Mouse (Mus musculus) ES-E14 (cell line): ENCODE results near the gene Tubd1. TPM values are rescaled to one million over a fixed set of nuclear protein-coding genes. Genes with fewer than 3 reads are reported as not detected.
A peak's percentile ranks its signal among the peaks of the same experiment; 100 is the strongest.

Experiments
- DNase-seq: peaks from one replicate; pipeline ENCODE4 v3.0.0-alpha.2; 2013; ENCODE audit warnings: low read depth, low spot score
- H3K27ac ChIP-seq: 2 replicates; pipeline ENCODE4 v1.5.1; 2012; ENCODE audit warnings: low read depth, mild to moderate bottlenecking, low read length, moderate library complexity, mixed read lengths; ENCODE audit not compliant: poor library complexity, insufficient read depth, severe bottlenecking
- H3K36me3 ChIP-seq: 2 replicates; pipeline ENCODE4 v1.6.1; 2012; ENCODE audit warnings: mild to moderate bottlenecking, low read length, moderate library complexity, mixed read lengths; ENCODE audit not compliant: control insufficient read depth, poor library complexity, insufficient read depth, severe bottlenecking
- H3K4me1 ChIP-seq, 2 experiments: fragments of 150-350 bp in 1 of 2; sonication (generic) in 1 of 2; 2 replicates each; pipeline ENCODE4 v1.6.1; 2012; ENCODE audit warnings: low read length in 2 of 2, mild to moderate bottlenecking in 1 of 2, mixed read lengths in 1 of 2; ENCODE audit not compliant: control insufficient read depth in 2 of 2, insufficient read depth in 2 of 2, poor library complexity in 1 of 2
- H3K4me3 ChIP-seq, 2 experiments: fragments of 150-350 bp in 1 of 2; sonication (generic) in 1 of 2; 2 replicates each; pipeline ENCODE4 v1.5.1; 2012; ENCODE audit warnings: low read length in 2 of 2, low read depth in 1 of 2, mild to moderate bottlenecking in 1 of 2, mixed read lengths in 1 of 2; ENCODE audit not compliant: insufficient read depth in 1 of 2, poor library complexity in 1 of 2, severe bottlenecking in 1 of 2
- H3K9ac ChIP-seq: 2 replicates; pipeline ENCODE4 v1.6.1; 2012; ENCODE audit warnings: low read depth, mild to moderate bottlenecking, low read length, mixed read lengths; ENCODE audit not compliant: poor library complexity, insufficient read depth, severe bottlenecking
- H3K9me3 ChIP-seq: fragments of 150-350 bp; sonication (generic); 2 replicates; pipeline ENCODE4 v1.6.1; 2012; ENCODE audit warnings: low read depth, mild to moderate bottlenecking, low read length; ENCODE audit not compliant: control insufficient read depth, insufficient read depth
- CHD2 ChIP-seq: IDR thresholded peaks from 2 replicates; pipeline ENCODE4 v1.6.1; 2014; ENCODE audit warnings: mild to moderate bottlenecking, low read depth, low read length, inconsistent platforms
- HCFC1 ChIP-seq: IDR thresholded peaks from 2 replicates; pipeline ENCODE4 v1.6.1; 2012; ENCODE audit warnings: low read length, inconsistent platforms, borderline replicate concordance; ENCODE audit not compliant: insufficient read depth
- MAFK ChIP-seq: IDR thresholded peaks from 2 replicates; pipeline ENCODE4 v1.6.1; 2014; ENCODE audit warnings: mild to moderate bottlenecking, low read depth, low read length, inconsistent platforms; ENCODE audit not compliant: insufficient read depth
- ZC3H11A ChIP-seq: IDR thresholded peaks from 2 replicates; pipeline ENCODE4 v1.6.1; 2012; ENCODE audit warnings: low read depth, mild to moderate bottlenecking, inconsistent platforms, low read length, borderline replicate concordance
- ZNF384 ChIP-seq: IDR thresholded peaks from 2 replicates; pipeline ENCODE4 v1.6.1; 2012; ENCODE audit warnings: low read depth, low read length, inconsistent platforms
- in situ Hi-C, 2 experiments: fragments of 600-800 bp; cut with MboI; formaldehyde crosslinking; loops; one replicate each; pipeline ENCODE4 v1.15.1; 2025; ENCODE audit warnings: low sequenced_read_pairs in 2 of 2, inconsistent platforms in 1 of 2; ENCODE audit not compliant: unreplicated experiment in 2 of 2
- total RNA-seq: library from RNA; depleted of rRNA; stranded (reverse); fragments of 300-350 nt; gene quantifications from 2 replicates; pipeline ENCODE4 v1.2.3, GENCODE M21; 2012

The Tubd1 gene
- total RNA-seq, 1 experiment: 6.5 TPM

GRCm38 (mm10) chr11:86507334-86507733 is 37.5 kb upstream of the Tubd1 start:
- Histone ChIP-seq H3K4me3 (no peak overlapping the region), H3K36me3 (peaks cover 20% of the 10 kb centered on the region), H3K9ac (no peak overlapping the region), H3K27ac (no peak overlapping the region), H3K9me3 (no peaks in the 10 kb centered on the region), H3K4me1 (peaks cover 0 to 5% of the 10 kb centered on the region in 2 experiments; a peak in 1 of 4 replicates)
- DNase-seq: no peak
- TF ChIP-seq ZC3H11A (no peak), HCFC1 (no peak), MAFK (no peak), ZNF384 (no peak), CHD2 (no peak)
- in situ Hi-C loops: no loop called here

GRCm38 (mm10) chr11:86507991-86508390 is 36.8 kb upstream of the Tubd1 start:
- in situ Hi-C loops: no loop called here
- Histone ChIP-seq H3K4me1 (0 out of 4 replicates have a peak, but pooled peaks cover 0 to 2% of the 10 kb centered on the region in 2 experiments), H3K4me3 (no peak overlapping the region), H3K27ac (peak overlapping the region; percentile 53; the same call in 1 of the 2 replicates), H3K36me3 (peaks cover 20% of the 10 kb centered on the region), H3K9me3 (no peaks in the 10 kb centered on the region), H3K9ac (no peak overlapping the region)
- TF ChIP-seq CHD2 (no peak), HCFC1 (no peak), ZNF384 (no peak), ZC3H11A (no peak), MAFK (no peak)
- DNase-seq: no peak

- Histone ChIP-seq H3K9me3 (no peaks in the 10 kb centered on the region), H3K4me1 (peaks cover 0 to 2% of the 10 kb centered on the region in 2 experiments; a peak in 1 of 4 replicates), H3K9ac (no peak overlapping the region), H3K27ac (no peak overlapping the region), H3K4me3 (no peak overlapping the region), H3K36me3 (peaks cover 21% of the 10 kb centered on the region)
- TF ChIP-seq HCFC1: no peak
- no peak for TF ChIP-seq CHD2
- TF ChIP-seq ZC3H11A: no peak
- no peak for TF ChIP-seq ZNF384
- no peak for TF ChIP-seq MAFK
- no peak for DNase-seq
- in situ Hi-C loops: no loop called here
Observed at GRCm38 (mm10) chr11:86516620-86517019, 28.2 kb upstream of the Tubd1 start.

GRCm38 (mm10) chr11:86517229-86517628 is 27.6 kb upstream of the Tubd1 start:
- Histone ChIP-seq H3K36me3 (peaks cover 23% of the 10 kb centered on the region), H3K27ac (no peak overlapping the region), H3K4me1 (peaks cover 0 to 2% of the 10 kb centered on the region in 2 experiments; a peak in 1 of 4 replicates), H3K9ac (no peak overlapping the region), H3K9me3 (no peaks in the 10 kb centered on the region), H3K4me3 (no peak overlapping the region)
- in situ Hi-C loops: no loop called here
- TF ChIP-seq HCFC1: no peak
- no peak for TF ChIP-seq CHD2
- TF ChIP-seq ZNF384: no peak
- no peak for TF ChIP-seq ZC3H11A
- TF ChIP-seq MAFK: no peak
- DNase-seq: no peak
